Mouse (Mus musculus): Measurements from ENCODE around the gene Ugt1a9.
"Not testable (repeated sequence)": the region's sequence is repeated elsewhere in the genome, so short reads cannot be mapped to it uniquely, and the experiment has no call there.

Gene Ugt1a9

GRCm38 (mm10) chr1:88219054-88219453 is 148.5 kb downstream of the Ugt1a9 start:
- no peak for DNase-seq (ENCODE audit: extremely low read depth, low read depth)

- DNase-seq (ENCODE audit: extremely low read depth, low read depth): no peak
These were observed 149.7 kb downstream of the Ugt1a9 start for GRCm38 (mm10) chr1:88220336-88220735.

- DNase-seq (ENCODE audit: extremely low read depth, low read depth): no peak
These were observed 151.6 kb downstream of the Ugt1a9 start for GRCm38 (mm10) chr1:88222216-88222615.

- not testable (repeated sequence) for DNase-seq (ENCODE audit: extremely low read depth, low read depth)
These were observed 152.5 kb downstream of the Ugt1a9 start for GRCm38 (mm10) chr1:88223011-88223515.

- DNase-seq (ENCODE audit: extremely low read depth, low read depth): no peak
These were observed 153.0 kb downstream of the Ugt1a9 start for GRCm38 (mm10) chr1:88223591-88223990.

DNA sequence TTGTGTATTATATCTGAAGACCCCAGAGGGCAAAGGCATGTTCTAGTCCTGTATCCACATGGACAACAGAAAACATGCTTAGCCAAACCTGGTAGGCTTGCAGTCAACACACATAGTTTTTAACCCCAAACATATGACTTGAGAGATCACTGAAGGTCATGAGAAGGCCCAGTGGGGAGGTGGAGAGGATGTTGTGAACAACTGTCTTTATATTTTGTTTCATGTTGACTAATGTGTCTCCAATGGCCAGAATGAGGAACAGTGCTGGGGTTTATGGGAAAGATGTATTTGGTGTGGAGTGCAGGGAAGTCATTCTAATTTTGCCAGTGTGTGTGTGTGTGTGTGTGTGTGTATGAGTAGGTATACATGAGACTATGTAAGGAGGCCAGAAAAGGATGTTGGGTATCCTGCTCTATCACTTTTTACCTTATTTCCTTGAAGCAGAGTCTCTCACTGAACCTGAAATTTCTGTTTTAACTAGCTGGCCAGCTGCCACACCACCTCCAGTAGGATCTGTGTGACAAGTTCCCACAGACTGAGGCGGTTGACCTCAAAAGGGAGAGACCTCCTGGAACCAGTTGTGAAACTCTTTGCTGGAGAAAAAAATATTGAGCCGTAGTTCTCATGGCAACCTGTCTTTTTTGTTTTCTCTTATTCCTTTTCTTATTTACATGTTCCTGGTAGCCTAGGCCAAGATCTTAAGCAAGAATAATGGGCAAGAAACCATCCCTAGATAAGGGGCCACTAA is 153.6 kb downstream of the Ugt1a9 start:
- DNase-seq (ENCODE audit: extremely low read depth, low read depth): no peak

- DNase-seq (ENCODE audit: extremely low read depth, low read depth): not testable (repeated sequence)
These were observed 154.7 kb downstream of the Ugt1a9 start for GRCm38 (mm10) chr1:88225301-88225700.

DNA sequence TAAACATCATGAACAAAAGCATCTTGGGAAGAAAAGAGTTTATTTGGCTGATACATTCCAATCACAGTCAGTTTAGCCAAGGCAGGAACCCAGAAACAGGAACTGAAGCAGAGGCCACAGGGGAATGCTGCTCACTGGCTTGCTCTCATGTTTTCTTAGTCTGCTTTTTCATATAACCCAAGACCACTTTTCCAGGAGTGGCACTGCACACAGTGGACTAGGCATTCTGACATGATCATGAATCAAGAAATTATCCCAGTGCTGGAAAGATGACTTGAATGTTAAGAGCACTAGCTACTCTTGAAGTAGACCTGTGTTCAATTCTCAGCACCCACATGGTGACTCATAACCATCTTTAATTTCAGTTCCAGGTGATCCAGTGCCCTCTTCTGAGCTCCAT is 155.1 kb downstream of the Ugt1a9 start:
- DNase-seq (ENCODE audit: extremely low read depth, low read depth): no peak

- DNase-seq (ENCODE audit: extremely low read depth, low read depth): no peak
These were observed 156.2 kb downstream of the Ugt1a9 start, which contains the start of gene Mroh2a for GRCm38 (mm10) chr1:88226670-88227379. Mroh2a (plus strand) TSS chr1:88226986.

GRCm38 (mm10) chr1:88227482-88227881 is 156.9 kb downstream of the Ugt1a9 start:
- DNase-seq (ENCODE audit: extremely low read depth, low read depth): no peak

DNA sequence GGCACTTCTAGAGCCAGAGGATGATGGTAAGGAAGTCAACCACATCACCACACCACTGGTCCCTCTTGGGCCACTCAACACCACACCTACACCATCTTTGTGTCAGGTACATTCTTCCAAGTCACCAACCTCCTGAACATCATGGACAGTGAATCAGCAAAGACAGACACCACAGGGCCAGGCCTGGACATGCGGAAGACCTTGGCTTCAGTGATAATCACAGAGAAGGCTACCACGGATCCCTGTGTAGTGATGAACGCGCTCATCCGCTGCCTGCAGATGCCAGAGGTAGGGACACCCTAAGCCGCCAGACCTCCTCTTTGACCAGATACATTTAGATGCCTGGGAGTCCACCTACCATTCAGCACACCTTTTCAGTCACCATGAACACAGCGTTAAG is 157.5 kb downstream of the Ugt1a9 start:
- DNase-seq (ENCODE audit: extremely low read depth, low read depth): no peak

GRCm38 (mm10) chr1:88229566-88229965 is 159.0 kb downstream of the Ugt1a9 start:
- DNase-seq (ENCODE audit: extremely low read depth, low read depth): no peak

DNA sequence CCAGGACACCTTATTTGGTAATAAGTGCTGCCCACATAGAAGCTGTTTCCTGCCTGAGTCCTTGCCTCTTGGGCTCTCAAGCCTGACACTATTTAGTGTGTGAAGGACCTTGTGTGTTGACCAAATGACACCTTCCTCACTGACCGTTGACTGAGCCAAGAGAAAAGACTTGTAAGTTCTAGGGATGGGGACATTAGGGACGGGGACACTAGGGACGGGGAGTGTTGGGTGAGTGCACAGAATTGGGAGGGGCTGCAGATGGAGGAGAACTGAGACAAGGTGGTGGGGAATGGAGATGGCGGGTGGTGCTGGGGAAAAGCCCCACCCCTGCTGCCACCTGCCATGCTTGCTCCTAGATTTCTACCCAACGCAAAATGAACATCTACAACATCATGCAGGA is 159.4 kb downstream of the Ugt1a9 start:
- DNase-seq (ENCODE audit: extremely low read depth, low read depth): no peak

GRCm38 (mm10) chr1:88230421-88230820 is 159.8 kb downstream of the Ugt1a9 start:
- no peak for DNase-seq (ENCODE audit: extremely low read depth, low read depth)

GRCm38 (mm10) chr1:88230981-88231802 is 160.6 kb downstream of the Ugt1a9 start:
- DNase-seq (ENCODE audit: extremely low read depth, low read depth): no peak

DNA sequence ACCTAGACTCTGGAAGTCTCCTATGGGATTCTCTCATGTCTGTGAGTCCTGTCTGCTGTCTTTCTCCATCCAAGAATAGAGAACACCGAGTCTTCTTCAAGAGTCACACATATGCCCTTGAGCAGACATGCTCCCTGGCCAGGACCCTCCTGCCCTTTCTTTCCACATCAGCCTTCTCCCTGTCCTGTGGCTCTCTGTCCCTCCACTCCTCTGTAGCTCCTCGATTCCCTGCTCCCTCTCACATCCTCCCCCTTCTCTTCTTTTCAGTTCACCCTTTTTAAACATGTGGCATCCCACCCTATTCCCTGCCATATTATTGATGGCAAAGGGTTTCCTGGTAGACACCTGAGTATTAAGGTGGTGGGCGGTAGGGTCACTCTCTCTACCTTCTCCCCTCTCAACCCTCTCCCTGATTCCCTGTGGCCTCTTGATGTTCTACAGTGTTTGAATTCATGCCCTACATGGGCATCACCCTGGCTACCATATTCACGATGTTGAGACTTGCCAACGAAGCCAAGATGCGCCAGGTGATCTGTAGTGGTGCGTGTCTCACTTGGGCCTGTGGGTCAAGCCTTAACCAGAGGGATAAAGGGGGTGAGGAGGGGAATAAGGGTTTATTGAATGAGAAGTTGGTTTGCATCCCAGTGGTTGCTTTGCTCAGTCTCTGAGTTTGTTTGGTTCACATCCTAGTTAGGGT is 161.4 kb downstream of the Ugt1a9 start:
- DNase-seq (ENCODE audit: extremely low read depth, low read depth): no peak

DNA sequence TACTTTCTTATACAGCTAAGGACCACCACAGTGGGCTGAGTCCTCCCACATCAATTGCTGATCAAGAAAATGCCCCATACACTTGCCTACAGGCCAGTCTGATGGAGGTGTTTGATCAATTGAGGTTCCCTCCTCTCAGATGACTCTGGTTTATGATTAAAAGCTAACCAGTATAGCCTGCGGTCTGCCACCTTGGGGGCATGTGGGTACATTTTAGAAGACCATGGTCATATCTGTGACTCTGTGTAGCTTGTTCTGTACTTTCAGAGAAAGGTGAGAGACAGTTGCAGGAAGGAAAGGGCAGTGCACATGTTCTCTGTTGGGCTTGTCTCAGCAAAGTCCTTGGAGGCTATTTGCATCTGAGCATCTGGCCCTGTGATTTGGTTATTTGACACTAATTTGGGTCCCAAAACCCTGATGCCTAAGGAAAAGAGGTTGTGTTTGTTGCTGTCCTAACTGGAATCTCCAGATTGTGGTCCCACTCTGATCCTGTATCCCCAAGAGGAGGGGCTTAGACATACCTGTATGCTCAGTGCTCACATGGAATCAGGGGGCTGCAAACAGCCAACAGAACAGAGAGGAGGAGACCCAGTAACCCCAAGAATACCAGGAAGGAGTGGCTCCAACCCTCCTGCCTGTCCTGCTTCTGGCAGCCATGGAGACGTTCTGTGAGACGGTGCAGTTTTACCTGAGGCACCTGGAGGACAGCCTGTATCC is 162.2 kb downstream of the Ugt1a9 start:
- no peak for DNase-seq (ENCODE audit: extremely low read depth, low read depth)

GRCm38 (mm10) chr1:88233421-88234247 is 163.0 kb downstream of the Ugt1a9 start:
- DNase-seq (ENCODE audit: extremely low read depth, low read depth): no peak

DNA sequence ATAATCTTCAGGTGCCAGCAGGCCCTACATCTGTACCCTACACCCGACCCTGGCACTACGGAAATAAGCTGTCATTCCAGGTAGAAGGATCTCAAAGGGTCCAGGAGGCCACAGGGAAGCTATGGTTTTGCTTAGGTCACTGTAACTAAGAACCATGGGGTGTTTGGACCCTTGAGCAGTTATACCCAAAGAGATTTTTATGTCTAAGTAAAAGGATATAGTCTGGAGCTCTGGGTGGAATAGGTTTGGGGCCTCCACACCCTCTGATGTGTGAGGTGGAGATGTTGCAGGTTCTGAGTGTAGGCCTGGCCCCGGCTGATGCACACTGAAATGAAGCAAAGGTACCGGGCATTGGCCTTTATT is 163.6 kb downstream of the Ugt1a9 start:
- DNase-seq (ENCODE audit: extremely low read depth, low read depth): no peak

DNA sequence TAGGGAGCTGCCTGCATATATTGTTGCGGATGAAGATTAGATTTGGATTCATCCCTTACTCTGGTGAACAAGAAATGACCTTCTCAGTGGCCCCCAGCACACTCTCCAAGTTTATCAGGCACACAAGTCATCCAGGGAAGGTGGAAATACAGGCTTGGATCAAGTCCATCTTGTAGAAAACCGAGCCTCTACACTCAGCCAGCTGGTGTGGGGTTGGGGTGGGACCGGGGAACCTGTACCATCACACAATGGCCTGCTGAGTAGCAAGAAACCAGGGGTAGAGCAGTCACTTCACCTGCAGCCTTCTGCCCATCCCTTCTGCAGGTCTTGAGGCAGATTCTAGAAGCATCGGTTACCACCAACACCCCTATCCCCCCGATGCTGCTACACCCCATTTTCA is 164.0 kb downstream of the Ugt1a9 start:
- DNase-seq (ENCODE audit: extremely low read depth, low read depth): no peak
